Mouse (Mus musculus) splenic B cell, adult 2 months (primary cell): ENCODE measurements around the gene Dnah10.
"Not testable (repeated sequence)": the region's sequence is repeated elsewhere in the genome, so short reads cannot be mapped to it uniquely, and the experiment has no call there.

Source experiments
- DNase-seq: peaks from one replicate; pipeline ENCODE4 v3.0.0-alpha.2; 2011; ENCODE audit warnings: low read depth, low spot score
- H3K27me3 ChIP-seq: 2 replicates; pipeline ENCODE4 v1.6.1; 2012; ENCODE audit warnings: mild to moderate bottlenecking, low read length, moderate library complexity, mixed read lengths; ENCODE audit not compliant: control insufficient read depth, poor library complexity, insufficient read depth, severe bottlenecking
- H3K36me3 ChIP-seq: 2 replicates; pipeline ENCODE4 v1.6.1; 2012; ENCODE audit warnings: mild to moderate bottlenecking, low read length, moderate library complexity, mixed read lengths; ENCODE audit not compliant: control insufficient read depth, poor library complexity, insufficient read depth, severe bottlenecking

The Dnah10 gene

DNA sequence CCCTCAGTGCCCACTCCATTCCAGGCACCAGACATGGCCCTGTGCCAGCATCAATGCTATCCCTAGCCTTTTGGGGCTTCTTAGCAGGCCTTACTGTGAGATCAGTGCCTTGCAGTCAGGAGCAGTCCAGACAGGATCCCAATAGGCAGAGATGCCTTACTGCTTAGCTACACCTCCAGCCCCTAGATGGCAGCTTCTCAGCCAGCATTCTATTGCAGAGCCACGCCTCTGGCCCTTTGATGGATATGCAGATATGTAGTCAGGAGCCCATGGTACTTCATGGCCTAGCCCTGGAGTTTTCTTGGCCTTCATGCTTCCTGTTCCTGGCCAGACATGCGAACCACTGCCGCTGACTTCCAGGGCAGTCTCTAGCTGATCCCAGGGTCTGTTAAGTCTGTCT lies 49.7 kb downstream of the Dnah10 start:
- no peaks in the 10 kb centered on the region for H3K27me3 ChIP-seq
- no peak for DNase-seq
- H3K36me3 ChIP-seq, result no peaks in the 10 kb centered on the region

DNA sequence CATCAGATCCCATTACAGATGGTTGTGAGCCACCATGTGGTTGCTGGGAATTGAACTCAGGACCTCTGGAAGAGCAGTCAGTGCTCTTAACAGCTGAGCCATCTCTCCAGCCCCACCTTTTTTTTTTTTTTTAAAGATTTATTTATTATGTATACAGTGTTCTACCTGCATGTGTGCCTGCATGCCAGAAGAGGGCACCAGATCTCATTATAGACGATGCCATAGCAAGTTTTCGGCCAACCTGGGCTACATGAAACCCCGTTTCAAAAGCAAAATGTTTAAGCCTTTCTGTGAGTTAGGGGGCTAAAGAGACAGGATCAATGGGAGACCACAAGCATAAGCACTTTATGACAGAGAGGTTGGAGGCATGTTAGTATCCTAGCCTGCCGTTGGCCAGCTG lies 51.4 kb downstream of the Dnah10 start:
- DNase-seq, result not testable (repeated sequence)

GRCm38 (mm10) chr5:124777178-124777709 lies 52.4 kb downstream of the Dnah10 start:
- no peaks in the 10 kb centered on the region for H3K27me3 ChIP-seq
- DNase-seq, result peak; percentile 67
- no peaks in the 10 kb centered on the region for H3K36me3 ChIP-seq

More for the DNA sequence above, 51.4 kb downstream of the Dnah10 start:
- not testable (repeated sequence) for H3K27me3 ChIP-seq, H3K36me3 ChIP-seq

DNA sequence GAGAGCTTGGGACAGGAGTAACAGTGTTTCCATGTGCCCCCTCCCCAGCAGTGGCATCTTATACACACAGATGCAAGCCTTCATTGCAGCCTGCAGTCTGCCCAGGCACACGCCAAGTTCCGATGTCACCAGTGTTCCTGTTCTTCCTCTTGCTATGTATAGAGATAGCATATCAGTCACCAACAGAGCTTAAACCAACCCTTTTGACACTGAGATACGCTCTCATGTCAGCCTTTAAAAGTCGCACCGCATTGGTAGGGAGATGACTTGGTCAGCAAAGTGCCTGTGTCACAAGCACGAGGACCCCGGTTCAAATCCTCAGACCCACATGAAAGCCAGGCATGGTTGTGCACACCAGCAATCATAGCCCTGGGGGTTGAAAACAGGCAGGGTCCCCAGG lies 55.0 kb downstream of the Dnah10 start:
- DNase-seq, result no peak
- Histone ChIP-seq H3K36me3 (no peaks in the 10 kb centered on the region), H3K27me3 (no peaks in the 10 kb centered on the region)

- DNase-seq, result no peak
- Histone ChIP-seq H3K36me3 (no peaks in the 10 kb centered on the region), H3K27me3 (no peaks in the 10 kb centered on the region)
Measured at GRCm38 (mm10) chr5:124781696-124782095, 56.8 kb downstream of the Dnah10 start.

DNA sequence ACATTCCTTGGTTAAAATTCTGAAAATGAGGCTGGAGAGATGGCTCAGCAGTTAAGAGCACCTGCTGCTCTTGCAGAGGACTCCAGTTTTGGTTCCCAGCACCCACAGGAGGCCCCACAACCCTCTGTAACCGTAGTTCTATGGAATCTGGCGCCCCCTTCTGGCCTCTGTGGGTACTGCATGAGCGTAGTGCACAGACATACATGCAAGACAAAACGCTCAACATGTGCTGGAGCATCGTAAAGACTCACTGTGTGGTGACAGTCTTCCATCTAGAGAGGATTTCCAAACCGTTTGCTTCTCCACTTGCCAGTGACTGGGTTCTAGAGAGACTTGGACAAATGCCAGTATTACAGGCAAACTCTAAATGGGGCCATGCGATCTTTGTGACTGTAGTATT lies 60.8 kb downstream of the Dnah10 start:
- peak; percentile 13 for DNase-seq
- Histone ChIP-seq H3K27me3 (no peaks in the 10 kb centered on the region), H3K36me3 (no peaks in the 10 kb centered on the region)

DNA sequence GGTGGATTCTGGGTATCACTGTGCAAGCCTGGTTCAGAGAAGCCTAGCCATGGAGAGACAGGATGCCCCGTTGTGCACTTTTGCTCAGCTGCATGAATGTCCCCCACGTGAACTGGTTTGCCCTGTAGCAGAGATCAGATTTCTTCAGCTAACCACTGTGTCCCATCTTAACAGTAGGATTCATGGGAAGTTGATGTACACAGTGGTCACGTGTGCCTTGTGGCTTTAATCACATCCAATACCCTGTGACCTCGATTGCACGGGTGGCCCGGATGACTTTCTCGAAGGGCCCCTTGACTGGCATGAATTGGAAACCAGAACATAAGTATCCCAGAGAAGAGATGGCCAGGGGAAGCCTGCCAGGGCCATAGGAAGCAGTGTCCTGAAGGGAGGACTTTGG lies 67.2 kb downstream of the Dnah10 start:
- H3K36me3 ChIP-seq, result no peaks in the 10 kb centered on the region
- no peak for DNase-seq
- no peaks in the 10 kb centered on the region for H3K27me3 ChIP-seq

DNA sequence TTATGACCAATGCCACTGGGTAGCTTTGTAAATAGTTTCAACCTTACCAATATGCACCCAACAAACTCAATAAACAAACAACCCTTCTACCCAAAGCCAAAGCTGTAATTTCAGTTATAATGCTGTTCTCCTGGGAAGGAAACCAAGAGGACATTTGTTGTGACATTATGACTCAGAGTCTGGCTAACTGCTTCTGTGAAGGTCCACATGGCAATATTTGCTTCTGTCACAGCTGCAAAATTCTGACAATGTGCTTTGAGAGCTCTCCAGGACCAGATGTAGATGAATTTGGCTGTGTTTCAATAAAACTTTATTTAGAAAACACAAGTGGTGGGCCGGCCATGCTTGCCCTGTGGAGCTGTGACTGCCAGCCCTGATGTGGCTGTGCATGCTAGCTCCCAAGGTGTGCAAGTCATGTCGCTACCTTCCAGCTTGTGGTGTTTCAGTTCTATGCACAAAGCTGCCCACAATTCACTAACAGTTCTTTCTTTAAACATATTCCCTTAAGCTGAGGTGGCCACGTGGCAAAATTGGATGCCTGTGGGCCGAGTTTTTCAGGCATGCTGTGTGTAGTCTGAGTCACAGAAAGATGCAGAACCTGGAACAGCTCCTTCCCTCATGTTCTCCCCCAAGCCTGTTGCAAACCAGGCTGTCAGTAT lies 85.0 kb downstream of the Dnah10 start:
- H3K27me3 ChIP-seq, result no peaks in the 10 kb centered on the region
- no peaks in the 10 kb centered on the region for H3K36me3 ChIP-seq
- DNase-seq, result no peak

- no peak for DNase-seq
- Histone ChIP-seq H3K36me3 (no peaks in the 10 kb centered on the region), H3K27me3 (no peaks in the 10 kb centered on the region)
Measured at GRCm38 (mm10) chr5:124812466-124812865, 87.6 kb downstream of the Dnah10 start.

DNA sequence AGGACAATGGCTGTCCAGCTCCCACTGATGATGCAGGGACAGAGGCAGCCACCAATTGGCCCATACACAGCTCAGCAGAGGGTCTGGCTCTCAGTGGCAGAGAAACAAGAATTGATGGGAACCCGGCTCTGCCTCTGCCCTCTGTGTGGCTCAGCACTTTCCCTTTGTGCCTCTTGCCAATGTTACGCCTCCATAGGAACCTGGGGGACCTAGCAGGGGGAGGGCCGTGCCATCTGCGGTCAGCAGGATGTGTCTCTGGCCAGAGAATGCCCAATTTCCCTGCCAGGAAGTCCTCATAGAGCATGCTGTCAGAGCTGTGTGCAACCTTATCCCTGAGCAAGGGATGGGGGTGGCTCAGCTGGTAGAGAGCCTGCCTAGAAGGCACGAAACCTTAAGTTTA lies 89.9 kb downstream of the Dnah10 start:
- Histone ChIP-seq H3K27me3 (no peaks in the 10 kb centered on the region), H3K36me3 (no peaks in the 10 kb centered on the region)
- DNase-seq, result no peak

- DNase-seq, result no peak
- Histone ChIP-seq H3K27me3 (no peaks in the 10 kb centered on the region), H3K36me3 (no peaks in the 10 kb centered on the region)
Measured at GRCm38 (mm10) chr5:124817050-124817449, 92.2 kb downstream of the Dnah10 start.

GRCm38 (mm10) chr5:124822128-124822894 lies 97.4 kb downstream of the Dnah10 start:
- H3K36me3 ChIP-seq, result no peaks in the 10 kb centered on the region
- no peaks in the 10 kb centered on the region for H3K27me3 ChIP-seq
- no peak for DNase-seq

- no peaks in the 10 kb centered on the region for H3K36me3 ChIP-seq
- no peaks in the 10 kb centered on the region for H3K27me3 ChIP-seq
- no peak for DNase-seq
Measured at GRCm38 (mm10) chr5:124830331-124830730, 105.4 kb downstream of the Dnah10 start.

GRCm38 (mm10) chr5:124835218-124835617 lies 110.3 kb downstream of the Dnah10 start:
- DNase-seq, result no peak
- H3K27me3 ChIP-seq, result no peaks in the 10 kb centered on the region
- no peaks in the 10 kb centered on the region for H3K36me3 ChIP-seq

DNA sequence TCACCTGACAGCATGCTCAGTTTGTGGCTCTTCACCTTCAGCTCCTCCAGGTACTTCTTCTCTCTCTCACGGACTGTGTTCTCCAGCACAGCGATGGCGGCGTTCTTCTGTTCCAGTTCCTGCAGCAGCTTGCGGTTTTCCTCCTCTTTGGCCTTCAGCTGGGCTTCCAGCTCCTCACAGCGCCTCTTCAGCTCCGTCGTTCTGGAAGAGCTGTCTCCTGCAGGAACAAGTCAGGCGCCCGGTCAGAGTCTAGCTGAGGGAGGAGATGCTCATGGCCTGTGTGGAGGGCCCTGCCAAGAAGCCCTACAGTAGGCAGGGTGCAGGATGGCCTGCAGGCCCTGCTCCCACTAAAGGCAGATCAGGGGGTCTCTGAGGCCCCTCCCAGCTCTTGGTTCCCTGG lies 111.2 kb downstream of the Dnah10 start:
- Histone ChIP-seq H3K36me3 (no peaks in the 10 kb centered on the region), H3K27me3 (no peaks in the 10 kb centered on the region)
- DNase-seq, result no peak
